Mouse (Mus musculus) midbrain, embryonic 14.5 days (tissue): ENCODE data around the gene Fuca1. TPM values are rescaled to one million over a fixed set of nuclear protein-coding genes. Genes with fewer than 3 reads are reported as not detected.
A peak's percentile ranks its signal among the peaks of the same experiment; 100 is the strongest.

ENCODE experiments used
- ATAC-seq: fragments of 200-750 bp; cut with Nextera tagmentation; 2 replicates; pipeline ENCODE4 v1.8.0; 2017; ENCODE audit warnings: moderate number of reproducible peaks, moderate library complexity; ENCODE audit not compliant: low FRiP score, low TSS enrichment
- DNase-seq: peaks from one replicate; pipeline ENCODE4 v3.0.0-alpha.2; 2015
- H3K27ac ChIP-seq: fragments of 300-500 bp; sonication (generic); replicated peaks from 2 replicates; pipeline ENCODE4 v1.5.1; 2014; ENCODE audit warnings: mild to moderate bottlenecking, low read depth, low read length, moderate library complexity
- H3K27me3 ChIP-seq: fragments of 300-500 bp; sonication (generic); 2 replicates; pipeline ENCODE4 v1.6.1; 2014; ENCODE audit warnings: low read length, control low read depth, mixed read lengths; ENCODE audit not compliant: control insufficient read depth, insufficient read depth
- H3K36me3 ChIP-seq: fragments of 300-500 bp; sonication (generic); 2 replicates; pipeline ENCODE4 v1.6.1; 2014; ENCODE audit warnings: low read length, control low read depth; ENCODE audit not compliant: control insufficient read depth, insufficient read depth
- H3K4me1 ChIP-seq: fragments of 300-500 bp; sonication (generic); 2 replicates; pipeline ENCODE4 v1.6.1; 2014; ENCODE audit warnings: mild to moderate bottlenecking, antibody characterized with exemption, low read length, control low read depth; ENCODE audit not compliant: control insufficient read depth, insufficient read depth
- H3K4me2 ChIP-seq: fragments of 300-500 bp; sonication (generic); 2 replicates; pipeline ENCODE4 v1.6.1; 2014; ENCODE audit warnings: mild to moderate bottlenecking, low read length, moderate library complexity
- H3K4me3 ChIP-seq: fragments of 300-500 bp; sonication (generic); replicated peaks from 2 replicates; pipeline ENCODE4 v1.5.1; 2014; ENCODE audit warnings: low read depth, low read length
- H3K9ac ChIP-seq: fragments of 300-500 bp; sonication (generic); replicated peaks from 2 replicates; pipeline ENCODE4 v1.6.1; 2014; ENCODE audit warnings: mild to moderate bottlenecking, low read length, moderate library complexity
- H3K9me3 ChIP-seq: fragments of 300-500 bp; sonication (generic); 2 replicates; pipeline ENCODE4 v1.6.1; 2016; ENCODE audit warnings: low read length, control low read depth, mixed read lengths; ENCODE audit not compliant: control insufficient read depth
- WGBS: fragments of 180-500 bp; shearing (Covaris S2); extraction: QIAGEN DNeasy Blood & Tissue Kit; methylation state at CpG from one replicate; pipeline ENCODE4 v1.1.7; 2014; 5-methylcytosine and 5-hydroxymethylcytosine counted together
- polyA plus RNA-seq: library from polyadenylated mRNA; unstranded; fragments of >200 nt; fragmentation: Nextera tagmentation; extraction: Ambion mirVana; gene quantifications from 2 replicates; pipeline ENCODE4 v1.2.1, GENCODE M21; 2014

Gene Fuca1
- polyA plus RNA-seq, 1 experiment from 2014 or later, result 62.7 TPM

DNA sequence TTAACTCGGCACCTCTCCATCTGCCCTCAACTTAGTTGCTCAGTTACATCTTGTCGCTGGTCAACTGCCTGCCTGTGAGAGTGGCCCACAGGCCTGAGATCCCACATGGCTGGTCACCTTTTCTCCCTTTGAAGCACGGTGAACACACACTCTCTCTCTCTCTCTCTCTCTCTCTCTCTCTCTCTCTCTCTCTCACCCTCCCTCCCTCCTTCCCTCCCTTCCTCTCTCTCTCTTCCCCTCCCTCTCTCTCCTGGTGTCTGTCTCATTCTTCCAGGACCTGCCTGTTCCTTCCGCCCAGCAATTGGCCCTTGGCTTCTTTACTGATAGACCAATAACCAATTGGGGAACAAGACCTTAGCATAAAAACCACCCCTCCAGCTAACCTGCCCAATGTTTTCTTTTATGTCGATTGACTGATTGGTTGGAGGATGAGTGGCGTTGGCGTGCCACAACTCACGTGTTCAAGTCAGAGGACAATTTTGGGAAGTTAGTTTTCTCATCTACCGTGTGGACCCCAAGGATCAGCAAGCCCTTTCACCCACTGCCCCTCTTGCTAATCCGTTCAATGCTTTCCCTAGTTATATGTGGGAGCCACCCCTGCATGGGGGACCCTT, 5.8 kb downstream of the Fuca1 start:
- no peaks in the 10 kb centered on the region for H3K27me3 ChIP-seq
- no peak overlapping the region for H3K4me2 ChIP-seq
- no peak overlapping the region for H3K9ac ChIP-seq
- H3K4me3 ChIP-seq, result no peak overlapping the region
- ATAC-seq, result no peak
- H3K4me1 ChIP-seq, result peaks cover 8% of the 10 kb centered on the region
- peaks cover 34% of the 10 kb centered on the region for H3K36me3 ChIP-seq
- 90% methylated on average over 10 of the region's 10 CpGs for WGBS
- H3K27ac ChIP-seq, result no peak overlapping the region
- no peak for DNase-seq
- H3K9me3 ChIP-seq, result no peaks in the 10 kb centered on the region

GRCm38 (mm10) chr4:135926861-135927260, 6.3 kb downstream of the Fuca1 start:
- no peak overlapping the region for H3K4me3 ChIP-seq
- H3K9ac ChIP-seq, result no peak overlapping the region
- DNase-seq (no peak), ATAC-seq (no peak)
- peaks cover 35% of the 10 kb centered on the region for H3K36me3 ChIP-seq
- H3K4me1 ChIP-seq, result peaks cover 5% of the 10 kb centered on the region
- H3K27ac ChIP-seq, result no peak overlapping the region
- 87% methylated on average over 3 of the region's 3 CpGs for WGBS
- H3K4me2 ChIP-seq, result no peak overlapping the region
- no peaks in the 10 kb centered on the region for H3K27me3 ChIP-seq
- no peaks in the 10 kb centered on the region for H3K9me3 ChIP-seq

DNA sequence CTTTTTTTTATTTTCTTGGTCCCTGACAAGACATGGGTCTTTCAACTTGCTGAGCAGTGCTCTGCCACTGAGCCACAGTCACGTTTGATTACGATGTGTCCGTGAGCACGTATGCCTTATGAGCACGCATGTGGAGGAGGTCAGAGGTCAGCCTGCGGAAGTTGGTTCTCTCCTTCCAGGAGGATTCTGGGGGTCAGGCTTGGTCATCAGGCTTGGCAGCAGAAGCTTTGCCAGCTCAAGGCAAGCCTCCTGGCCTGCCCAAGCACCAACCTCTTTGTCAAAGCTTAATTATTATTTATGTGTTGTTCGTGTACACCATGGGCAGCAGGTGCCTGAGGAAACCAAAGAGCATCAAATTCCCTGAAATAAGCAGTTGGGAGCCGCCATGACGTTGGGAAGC, 7.8 kb downstream of the Fuca1 start:
- Histone ChIP-seq H3K4me1 (no peaks in the 10 kb centered on the region), H3K4me3 (no peak overlapping the region), H3K9ac (no peak overlapping the region), H3K9me3 (no peaks in the 10 kb centered on the region), H3K27ac (no peak overlapping the region), H3K36me3 (peaks cover 38% of the 10 kb centered on the region), H3K27me3 (no peaks in the 10 kb centered on the region), H3K4me2 (no peak overlapping the region)
- ATAC-seq, result no peak
- 88% methylated on average over 9 of the region's 9 CpGs for WGBS
- DNase-seq, result no peak

DNA sequence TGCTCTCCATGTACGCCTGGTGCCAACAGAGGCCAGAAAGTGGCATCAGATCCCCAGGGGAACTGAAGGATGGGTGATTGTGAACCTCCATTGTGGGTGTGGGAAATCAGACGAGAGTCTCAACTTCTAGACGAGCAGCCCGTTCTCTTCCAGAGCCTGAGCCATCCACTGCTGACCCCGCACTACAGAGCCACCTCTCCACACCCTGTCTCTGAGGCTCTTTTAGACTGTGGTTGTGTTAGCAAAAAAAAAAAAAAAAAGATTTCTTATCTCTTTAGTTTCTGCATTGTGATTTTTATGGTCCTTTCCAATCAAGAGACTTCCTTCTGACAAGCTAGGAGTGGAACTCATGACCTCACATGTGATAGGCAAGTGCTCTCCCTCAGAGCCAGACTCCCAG, 8.9 kb downstream of the Fuca1 start:
- WGBS, result 96% methylated on average over 5 of the region's 5 CpGs

GRCm38 (mm10) chr4:135929828-135930227, 9.3 kb downstream of the Fuca1 start:
- no peak for ATAC-seq
- Histone ChIP-seq H3K27ac (no peak overlapping the region), H3K4me2 (no peak overlapping the region), H3K9me3 (no peaks in the 10 kb centered on the region), H3K4me3 (no peak overlapping the region), H3K27me3 (no peaks in the 10 kb centered on the region), H3K36me3 (peaks cover 47% of the 10 kb centered on the region), H3K9ac (no peak overlapping the region), H3K4me1 (no peaks in the 10 kb centered on the region)
- no peak for DNase-seq
- WGBS, result 93% methylated on average over 9 of the region's 9 CpGs

More for the DNA sequence above, 8.9 kb downstream of the Fuca1 start:
- H3K27ac ChIP-seq, result no peak overlapping the region
- no peak overlapping the region for H3K4me3 ChIP-seq
- H3K9me3 ChIP-seq, result no peaks in the 10 kb centered on the region
- H3K4me1 ChIP-seq, result no peaks in the 10 kb centered on the region
- H3K4me2 ChIP-seq, result no peak overlapping the region
- ATAC-seq, result no peak
- H3K27me3 ChIP-seq, result no peaks in the 10 kb centered on the region
- H3K9ac ChIP-seq, result no peak overlapping the region
- H3K36me3 ChIP-seq, result peaks cover 43% of the 10 kb centered on the region
- DNase-seq, result no peak

- no peak overlapping the region for H3K4me2 ChIP-seq
- H3K9ac ChIP-seq, result no peak overlapping the region
- H3K4me1 ChIP-seq, result no peaks in the 10 kb centered on the region
- 97% methylated on average over 8 of the region's 8 CpGs for WGBS
- no peak for ATAC-seq
- DNase-seq, result no peak
- peaks cover 50% of the 10 kb centered on the region for H3K36me3 ChIP-seq
- H3K9me3 ChIP-seq, result no peaks in the 10 kb centered on the region
- no peaks in the 10 kb centered on the region for H3K27me3 ChIP-seq
- no peak overlapping the region for H3K27ac ChIP-seq
- no peak overlapping the region for H3K4me3 ChIP-seq
Observed at GRCm38 (mm10) chr4:135930239-135930638, 9.7 kb downstream of the Fuca1 start.

DNA sequence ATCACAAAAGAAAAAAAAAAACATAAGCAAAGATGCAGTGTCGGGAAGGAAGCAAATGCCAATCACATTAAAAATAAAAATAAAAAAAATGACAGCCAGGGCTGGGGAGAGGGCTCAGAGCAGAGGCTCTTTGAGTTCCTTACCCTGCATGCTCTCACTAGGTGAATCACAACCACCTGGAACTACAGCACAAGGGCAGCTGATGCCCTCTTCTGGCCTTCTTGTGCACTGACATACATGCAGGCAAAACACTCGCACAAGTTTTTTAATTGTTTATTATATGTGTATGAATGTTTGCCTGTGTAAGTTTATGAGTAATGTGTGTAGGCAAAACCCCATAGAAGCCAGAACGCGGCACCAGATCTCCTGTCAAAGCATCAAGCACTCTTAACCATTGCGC, 11.3 kb downstream of the Fuca1 start:
- H3K9ac ChIP-seq, result no peak overlapping the region
- no peak overlapping the region for H3K4me2 ChIP-seq
- no peaks in the 10 kb centered on the region for H3K27me3 ChIP-seq
- H3K27ac ChIP-seq, result no peak overlapping the region
- no peaks in the 10 kb centered on the region for H3K9me3 ChIP-seq
- DNase-seq (peak; percentile 61), ATAC-seq (no peak)
- WGBS, result 65% methylated on average over 5 of the region's 5 CpGs
- H3K4me1 ChIP-seq, result no peaks in the 10 kb centered on the region
- peaks cover 49% of the 10 kb centered on the region for H3K36me3 ChIP-seq
- H3K4me3 ChIP-seq, result no peak overlapping the region

- Histone ChIP-seq H3K4me1 (no peaks in the 10 kb centered on the region), H3K27me3 (no peaks in the 10 kb centered on the region), H3K36me3 (peaks cover 60% of the 10 kb centered on the region), H3K4me3 (no peak overlapping the region), H3K27ac (no peak overlapping the region), H3K9me3 (no peaks in the 10 kb centered on the region), H3K9ac (no peak overlapping the region), H3K4me2 (no peak overlapping the region)
- no peak for ATAC-seq
- 46% methylated on average over 12 of the region's 12 CpGs for WGBS
- DNase-seq, result no peak
Observed at GRCm38 (mm10) chr4:135934708-135935500, 14.4 kb downstream of the Fuca1 start.

- WGBS, result 62% methylated on average over 5 of the region's 5 CpGs
- ATAC-seq, result no peak
- no peak overlapping the region for H3K9ac ChIP-seq
Observed at GRCm38 (mm10) chr4:135935502-135935901, 15.0 kb downstream of the Fuca1 start.

More at GRCm38 (mm10) chr4:135935502-135935901, 15.0 kb downstream of the Fuca1 start:
- Histone ChIP-seq H3K4me1 (no peaks in the 10 kb centered on the region), H3K27ac (no peak overlapping the region), H3K9me3 (no peaks in the 10 kb centered on the region), H3K4me3 (no peak overlapping the region), H3K27me3 (no peaks in the 10 kb centered on the region), H3K4me2 (no peak overlapping the region), H3K36me3 (peaks cover 56% of the 10 kb centered on the region)
- DNase-seq, result no peak
